Mouse (Mus musculus) urinary bladder, postnatal 14 days (tissue): ENCODE measurements around the gene Gm37240.

Experiments used
- DNase-seq: peaks from one replicate; pipeline ENCODE4 v3.0.0; 2021; ENCODE audit warnings: low spot score

Gm37240 gene

GRCm38 (mm10) chr3:84474981-84475775 lies 1412.1 kb downstream of the Gm37240 start:
- no peak for DNase-seq

GRCm38 (mm10) chr3:84474398-84474797 lies 1412.9 kb downstream of the Gm37240 start:
- DNase-seq = no peak

- DNase-seq = no peak
Observed at GRCm38 (mm10) chr3:84472955-84473354, 1414.4 kb downstream of the Gm37240 start.

- DNase-seq = no peak
Observed at GRCm38 (mm10) chr3:84472527-84472926, 1414.8 kb downstream of the Gm37240 start.

GRCm38 (mm10) chr3:84471146-84471545 lies 1416.2 kb downstream of the Gm37240 start:
- no peak for DNase-seq

- DNase-seq = no peak
Observed at GRCm38 (mm10) chr3:84468111-84468453, 1419.2 kb downstream of the Gm37240 start.

- DNase-seq = no peak
Observed at GRCm38 (mm10) chr3:84467419-84468110, 1419.8 kb downstream of the Gm37240 start.

GRCm38 (mm10) chr3:84465822-84466500 lies 1421.4 kb downstream of the Gm37240 start:
- DNase-seq = no peak

- no peak for DNase-seq
Observed at GRCm38 (mm10) chr3:84461687-84462086, 1425.6 kb downstream of the Gm37240 start.

- no peak for DNase-seq
Observed at GRCm38 (mm10) chr3:84460952-84461351, 1426.4 kb downstream of the Gm37240 start.

GRCm38 (mm10) chr3:84460499-84460898 lies 1426.8 kb downstream of the Gm37240 start:
- no peak for DNase-seq

- no peak for DNase-seq
Observed at GRCm38 (mm10) chr3:84455733-84456417, 1431.4 kb downstream of the Gm37240 start.

- no peak for DNase-seq
Observed at GRCm38 (mm10) chr3:84450651-84451050, 1436.7 kb downstream of the Gm37240 start.

- DNase-seq = no peak
Observed at GRCm38 (mm10) chr3:84449015-84449414, 1438.3 kb downstream of the Gm37240 start.

- DNase-seq = no peak
Observed at GRCm38 (mm10) chr3:84447803-84448202, 1439.5 kb downstream of the Gm37240 start.
